Mouse (Mus musculus): ENCODE data around the gene Trim60. TPM values are rescaled to one million over a fixed set of nuclear protein-coding genes. Genes with fewer than 3 reads are reported as not detected.

Gene Trim60
- total and polyA plus RNA-seq, 3 experiments, result not detected

GRCm38 (mm10) chr8:64959025-64959424 lies 59.4 kb downstream of the Trim60 start (continued):
- no peak for TF ChIP-seq TAL1 (IDR thresholded peaks at IDR 0.05; ENCODE audit: low read length)
- TF ChIP-seq ZNF384 (IDR thresholded peaks at IDR 0.05; ENCODE audit: low read depth, low read length), result no peak
- no peak for TF ChIP-seq GATA1 (IDR thresholded peaks at IDR 0.05; ENCODE audit: low read depth, low read length)
- TF ChIP-seq RCOR1 (IDR thresholded peaks at IDR 0.05; ENCODE audit: low read depth, low read length), result no peak

GRCm38 (mm10) chr8:64952101-64952500 lies 66.3 kb downstream of the Trim60 start:
- Histone ChIP-seq H3K36me3 (ENCODE audit: control insufficient read depth in 1 of 2, insufficient read depth in 2 of 2, low read length in 2 of 2) (0 out of 4 replicates have a peak, but pooled peaks cover 0 to 2% of the 10 kb centered on the region in 2 experiments), H3K27ac (ENCODE audit: control insufficient read depth, low read depth, low read length) (no peak overlapping the region), H3K9me3 (replicated peaks; ENCODE audit: insufficient read depth, low read length) (no peaks in the 10 kb centered on the region), H3K27me3 (ENCODE audit: control insufficient read depth in 1 of 2, insufficient read depth in 2 of 2, low read length in 2 of 2) (no peaks in the 10 kb centered on the region), H3K4me1 (ENCODE audit: control insufficient read depth in 1 of 2, insufficient read depth in 2 of 2, low read length in 2 of 2) (no peaks in the 10 kb centered on the region), H3K79me2 (ENCODE audit: control insufficient read depth, insufficient read depth, low read length, poor library complexity) (peaks cover 1% of the 10 kb centered on the region; the same call in 1 of the 2 replicates), H3K9ac (ENCODE audit: control insufficient read depth, low read depth, low read length, poor library complexity, severe bottlenecking) (no peak overlapping the region), H3K4me3 (ENCODE audit: control insufficient read depth in 1 of 2, insufficient read depth in 1 of 2, low read depth in 2 of 2, low read length in 2 of 2) (no peak overlapping the region)
- TF ChIP-seq HCFC1 (IDR thresholded peaks at IDR 0.05; ENCODE audit: low read depth, low read length), result no peak
- no peak for TF ChIP-seq POLR2AphosphoS2 (IDR thresholded peaks at IDR 0.05; ENCODE audit: low read length)
- TF ChIP-seq TBP (IDR thresholded peaks at IDR 0.05; ENCODE audit: low read depth, low read length), result no peak
- no peak for TF ChIP-seq JUND (IDR thresholded peaks at IDR 0.05; ENCODE audit: low read depth, low read length)
- no peak for TF ChIP-seq NELFE (IDR thresholded peaks at IDR 0.05; ENCODE audit: low read depth, low read length)
- TF ChIP-seq MXI1 (IDR thresholded peaks at IDR 0.05; ENCODE audit: low read depth, low read length), result no peak
- TF ChIP-seq MEF2A (IDR thresholded peaks at IDR 0.05; ENCODE audit: extremely low read depth, insufficient replicate concordance, low read depth, low read length, poor library complexity, severe bottlenecking), result no peak
- no peak for TF ChIP-seq ZC3H11A (IDR thresholded peaks at IDR 0.05; ENCODE audit: low read depth, low read length)
- TF ChIP-seq GATA1 (IDR thresholded peaks at IDR 0.05; ENCODE audit: low read depth, low read length), result no peak
- TF ChIP-seq UBTF (IDR thresholded peaks at IDR 0.05; ENCODE audit: borderline replicate concordance, insufficient read depth, low read depth, low read length), result no peak
- TF ChIP-seq SMC3 (IDR thresholded peaks at IDR 0.05; ENCODE audit: low read depth, low read length), result no peak
- TF ChIP-seq RAD21 (IDR thresholded peaks at IDR 0.05; ENCODE audit: low read depth, low read length), result no peak
- no peak for TF ChIP-seq MAZ (IDR thresholded peaks at IDR 0.05; ENCODE audit: low read depth, low read length)
- TF ChIP-seq BHLHE40 (IDR thresholded peaks at IDR 0.05; ENCODE audit: borderline replicate concordance, low read depth, low read length), result no peak
- no peak for TF ChIP-seq MYC (IDR thresholded peaks at IDR 0.05; ENCODE audit: low read depth, low read length)
- TF ChIP-seq ZNF384 (IDR thresholded peaks at IDR 0.05; ENCODE audit: low read depth, low read length), result no peak
- no peak for TF ChIP-seq MYB (IDR thresholded peaks at IDR 0.05; ENCODE audit: low read depth, low read length)
- TF ChIP-seq ELF1 (IDR thresholded peaks at IDR 0.05; ENCODE audit: low read depth, low read length), result no peak
- TF ChIP-seq USF2 (IDR thresholded peaks at IDR 0.05; ENCODE audit: borderline replicate concordance in 1 of 2, insufficient read depth in 1 of 2, low read depth in 1 of 2, low read length in 2 of 2), result no peak
- no peak for TF ChIP-seq POLR2A (IDR thresholded peaks at IDR 0.05; ENCODE audit: control insufficient read depth in 1 of 2, insufficient read depth in 1 of 2, low read depth in 1 of 2, low read length in 2 of 2, poor library complexity in 1 of 2)
- no peak for DNase-seq (ENCODE audit: low read depth, low spot score)

Other genes with a start within 250 kb of the Trim60 start
- gene Klhl2, start 168.6 kb downstream of the Trim60 start, total RNA-seq (2012; rRNA removed), result 11.1 and 12.1 TPM in 2 replicates
- 10 to 100 TPM in 1 of 2 experiments, not detected in 1; 11.5 TPM for gene Klhl2, start 168.6 kb downstream of the Trim60 start, polyA plus RNA-seq (2012; ENCODE audit: insufficient read depth in 1 of 2, insufficient read length in 2 of 2, low read depth in 1 of 2, low replicate concordance in 2 of 2, missing spikeins in 1 of 2)
- 6.3 and 7.0 TPM in 2 replicates for gene Tmem192, start 71.4 kb downstream of the Trim60 start, total RNA-seq (2012; rRNA removed)
- 10 to 100 TPM in 1 of 2 experiments, not detected in 1; 24.9 TPM for gene Tmem192, start 71.4 kb downstream of the Trim60 start, polyA plus RNA-seq (2012; ENCODE audit: insufficient read depth in 1 of 2, insufficient read length in 2 of 2, low read depth in 1 of 2, low replicate concordance in 2 of 2, missing spikeins in 1 of 2)
- gene Trim75, start 30.8 kb downstream of the Trim60 start, total RNA-seq (2012; rRNA removed), result not detected in 2 replicates
- not detected for gene Trim75, start 30.8 kb downstream of the Trim60 start, polyA plus RNA-seq (2012; ENCODE audit: insufficient read depth in 1 of 2, insufficient read length in 2 of 2, low read depth in 1 of 2, low replicate concordance in 2 of 2, missing spikeins in 1 of 2)
- gene Trim61, start 61 bp downstream of the Trim60 start, total RNA-seq (2012; rRNA removed), result not detected in 2 replicates
- gene Trim61, start 61 bp downstream of the Trim60 start, polyA plus RNA-seq (2012; ENCODE audit: insufficient read depth in 1 of 2, insufficient read length in 2 of 2, low read depth in 1 of 2, low replicate concordance in 2 of 2, missing spikeins in 1 of 2), result not detected
- not detected in 2 replicates for gene Apela, start 18.8 kb upstream of the Trim60 start, total RNA-seq (2012; rRNA removed)
- gene Apela, start 18.8 kb upstream of the Trim60 start, polyA plus RNA-seq (2012; ENCODE audit: insufficient read depth in 1 of 2, insufficient read length in 2 of 2, low read depth in 1 of 2, low replicate concordance in 2 of 2, missing spikeins in 1 of 2), result not detected
- not detected in 2 replicates for gene Gm10663, start 56.4 kb upstream of the Trim60 start, total RNA-seq (2012; rRNA removed)
- gene Gm10663, start 56.4 kb upstream of the Trim60 start, polyA plus RNA-seq (2012; ENCODE audit: insufficient read depth in 1 of 2, insufficient read length in 2 of 2, low read depth in 1 of 2, low replicate concordance in 2 of 2, missing spikeins in 1 of 2), result not detected
- gene BC030870, start 111.0 kb upstream of the Trim60 start, total RNA-seq (2012; rRNA removed), result not detected in 2 replicates
- not detected for gene BC030870, start 111.0 kb upstream of the Trim60 start, polyA plus RNA-seq (2012; ENCODE audit: insufficient read depth in 1 of 2, insufficient read length in 2 of 2, low read depth in 1 of 2, low replicate concordance in 2 of 2, missing spikeins in 1 of 2)